Mouse (Mus musculus): ENCODE data around the gene Fam214a.

GRCm38 (mm10) chr9:74970591-74970990 is 17.9 kb downstream of the Fam214a start:
- TF ChIP-seq EP300 (IDR thresholded peaks at IDR 0.05; ENCODE audit: low read depth) = no peak
- TF ChIP-seq CTCF (IDR thresholded peaks at IDR 0.05; ENCODE audit: low read depth) = no peak

Measured in heart, postnatal 0 days (tissue).